Mouse (Mus musculus): ENCODE measurements around the gene Gprc5d. TPM values are rescaled to one million over a fixed set of nuclear protein-coding genes. Genes with fewer than 3 reads are reported as not detected.

Gprc5d gene
- total RNA-seq (2023) = not detected

DNA sequence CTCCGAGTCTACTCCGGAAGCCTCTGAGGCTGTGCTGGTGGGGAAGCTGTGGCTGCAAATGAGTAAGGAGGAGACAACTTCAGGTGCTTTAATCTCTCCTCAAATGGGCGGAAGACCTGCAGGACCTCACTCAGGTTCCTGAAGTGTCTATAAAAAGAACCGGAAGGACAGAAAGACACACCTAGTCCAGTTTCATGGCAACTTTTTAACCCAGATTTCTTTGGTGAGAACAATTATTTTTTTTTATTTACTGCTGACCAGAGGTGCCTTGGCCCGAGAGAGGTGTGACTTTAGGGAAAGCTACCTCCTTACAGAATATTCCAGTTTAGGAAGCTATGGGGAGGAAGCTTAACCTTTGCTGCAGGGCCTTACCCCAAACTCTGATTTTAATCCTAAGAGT, at the start of gene Gprc5d:
Gprc5d (minus strand) TSS at position 101 of the 400 bp plus-strand sequence.

DNA sequence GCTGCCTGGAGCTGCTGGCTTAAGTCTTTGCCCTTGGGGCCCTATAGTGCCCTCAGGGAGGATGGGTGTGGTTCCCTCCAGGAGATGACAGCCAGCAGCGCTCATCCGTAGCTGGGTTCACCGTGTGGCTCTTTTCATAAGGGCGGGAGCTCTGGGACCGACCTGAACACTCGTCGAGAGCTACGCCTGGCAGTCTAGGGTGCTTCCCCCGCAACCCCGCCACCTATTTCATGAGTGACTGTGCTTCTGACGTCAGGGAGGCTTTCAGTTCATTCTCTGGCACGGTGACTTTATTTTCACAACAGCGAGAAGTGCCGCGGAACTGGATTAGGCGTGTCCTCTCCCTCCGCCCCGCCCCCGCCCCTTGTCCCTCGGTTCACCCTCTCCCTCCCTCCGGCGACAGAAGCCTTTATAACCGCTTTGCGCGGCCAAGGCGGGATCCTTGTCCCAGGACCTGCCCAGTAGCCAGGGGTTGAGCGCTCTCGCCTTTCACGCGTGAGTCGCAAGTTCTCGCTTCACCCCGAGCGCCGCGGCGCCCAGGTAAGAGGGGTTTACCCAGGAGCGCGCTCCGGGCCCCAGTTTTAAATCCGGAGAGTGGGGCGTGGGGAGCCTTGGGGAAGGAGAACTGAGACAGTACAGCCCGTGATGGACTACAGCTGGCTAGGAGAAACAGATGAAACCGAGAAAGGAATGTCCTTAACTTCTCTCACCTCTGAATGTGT, 52.7 kb downstream of the Gprc5d start, which contains the start of gene Gprc5a:
Gprc5a (plus strand) TSS at position 416 of the 722 bp plus-strand sequence.

Other genes starting within 250 kb of the Gprc5d start
- 10 to 100 TPM; 11.7 to 14.5 TPM for gene Gpr19, start 219.7 kb downstream of the Gprc5d start, total RNA-seq (2023)
- gene Cdkn1b, start 197.9 kb downstream of the Gprc5d start, total RNA-seq (2023) = 100 to 1,000 TPM; 141 to 145 TPM
- gene Apold1, start 136.6 kb downstream of the Gprc5d start, total RNA-seq (2023) = under 1 TPM; 0.15 TPM
- 100 to 1,000 TPM; 148 to 156 TPM for gene Ddx47, start 106.7 kb downstream of the Gprc5d start, total RNA-seq (2023)
- gene Gprc5a, start 52.6 kb downstream of the Gprc5d start, total RNA-seq (2023) = under 1 TPM in 1 of 2 experiments, not detected in 1; 0.35 TPM
- gene Fam234b, start 79.7 kb upstream of the Gprc5d start, total RNA-seq (2023) = 10 to 100 TPM; 11.6 to 12.2 TPM
- 10 to 100 TPM; 12.1 to 13.8 TPM for gene Hebp1, start 79.7 kb upstream of the Gprc5d start, total RNA-seq (2023)
- gene Gsg1, start 136.1 kb upstream of the Gprc5d start, total RNA-seq (2023) = not detected
- not detected for gene Pbp2, start 192.1 kb upstream of the Gprc5d start, total RNA-seq (2023)
- under 1 TPM; 0.32 to 0.83 TPM for gene Emp1, start 244.3 kb upstream of the Gprc5d start, total RNA-seq (2023)